Mouse (Mus musculus) hindbrain, embryonic 15.5 days (tissue): ENCODE data around the gene Cdc27. TPM values are rescaled to one million over a fixed set of nuclear protein-coding genes. Genes with fewer than 3 reads are reported as not detected.
"Not testable (repeated sequence)": the region's sequence is repeated elsewhere in the genome, so short reads cannot be mapped to it uniquely, and the experiment has no call there.

ENCODE experiments used
- ATAC-seq: fragments of 200-750 bp; cut with Nextera tagmentation; 2 replicates; pipeline ENCODE4 v1.8.0; 2017; ENCODE audit warnings: low read depth, moderate number of reproducible peaks, moderate TSS enrichment; ENCODE audit not compliant: low FRiP score
- H3K27ac ChIP-seq: fragments of 300-500 bp; sonication (generic); replicated peaks from 2 replicates; pipeline ENCODE4 v1.5.1; 2015; ENCODE audit warnings: mild to moderate bottlenecking, inconsistent platforms
- H3K27me3 ChIP-seq: fragments of 300-500 bp; sonication (generic); 2 replicates; pipeline ENCODE4 v1.6.1; 2015; ENCODE audit warnings: control low read depth, inconsistent platforms
- H3K36me3 ChIP-seq: fragments of 300-500 bp; sonication (generic); 2 replicates; pipeline ENCODE4 v1.6.1; 2015; ENCODE audit warnings: control low read depth, inconsistent platforms
- H3K4me1 ChIP-seq: fragments of 300-500 bp; sonication (generic); replicated peaks from 2 replicates; pipeline ENCODE4 v1.6.1; 2015; ENCODE audit warnings: control low read depth, inconsistent platforms
- H3K4me2 ChIP-seq: fragments of 300-500 bp; sonication (generic); 2 replicates; pipeline ENCODE4 v1.6.1; 2015; ENCODE audit warnings: moderate library complexity, mild to moderate bottlenecking, inconsistent platforms
- H3K4me3 ChIP-seq: fragments of 300-500 bp; sonication (generic); 2 replicates; pipeline ENCODE4 v1.5.1; 2015; ENCODE audit warnings: mild to moderate bottlenecking, inconsistent platforms
- H3K9ac ChIP-seq: fragments of 300-500 bp; sonication (generic); 2 replicates; pipeline ENCODE4 v1.6.1; 2015; ENCODE audit warnings: inconsistent platforms
- H3K9me3 ChIP-seq: fragments of 300-500 bp; sonication (generic); 2 replicates; pipeline ENCODE4 v1.6.1; 2016; ENCODE audit warnings: control low read depth, inconsistent platforms
- WGBS: fragments of 180-500 bp; shearing (Covaris S2); methylation state at CpG from one replicate; pipeline ENCODE4 v1.1.7; 2015; 5-methylcytosine and 5-hydroxymethylcytosine counted together
- polyA plus RNA-seq: library from polyadenylated mRNA; unstranded; fragments of >200 nt; fragmentation: Nextera tagmentation; extraction: Ambion mirVana; gene quantifications from 2 replicates; pipeline ENCODE4 v1.2.1, GENCODE M21; 2015

Cdc27 gene
- polyA plus RNA-seq, 1 experiment from 2014 or later, result 34.2 TPM

- WGBS, result 61% methylated on average over 18 of the region's 18 CpGs
Measured at GRCm38 (mm10) chr11:104581446-104582307, 31.3 kb upstream of the Cdc27 start.

DNA sequence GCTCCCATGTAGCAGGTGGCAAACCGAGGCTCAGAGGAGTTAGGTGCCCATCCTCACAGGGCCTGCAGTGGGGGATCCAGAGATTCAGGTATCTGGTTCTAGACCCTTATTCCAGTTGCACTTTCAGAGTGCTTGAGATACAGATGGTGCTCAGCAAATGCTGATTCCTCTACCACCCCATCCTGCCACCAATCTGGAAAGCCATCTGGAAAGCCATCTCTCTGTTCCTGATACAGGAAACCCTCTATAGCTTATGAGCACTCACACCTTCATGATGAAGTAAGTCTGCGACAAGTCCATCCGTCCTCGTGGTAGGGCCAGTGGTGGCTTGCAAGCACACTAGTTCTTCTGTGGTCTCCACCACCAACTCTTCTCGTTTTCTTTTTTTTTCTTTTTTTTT, 30.2 kb upstream of the Cdc27 start:
- WGBS, result 90% methylated on average over 5 of the region's 5 CpGs
- H3K4me1 ChIP-seq, result 0 out of 2 replicates have a peak, but pooled peaks cover 2% of the 10 kb centered on the region
- H3K4me2 ChIP-seq, result no peak overlapping the region
- no peaks in the 10 kb centered on the region for H3K9me3 ChIP-seq
- H3K27me3 ChIP-seq, result no peaks in the 10 kb centered on the region
- H3K4me3 ChIP-seq, result no peak overlapping the region
- H3K36me3 ChIP-seq, result no peaks in the 10 kb centered on the region
- no peak for ATAC-seq
- no peak overlapping the region for H3K9ac ChIP-seq
- H3K27ac ChIP-seq, result no peak overlapping the region

More at GRCm38 (mm10) chr11:104581446-104582307, 31.3 kb upstream of the Cdc27 start:
- Histone ChIP-seq H3K27ac (0 out of 2 replicates have a peak overlapping the region, but pooled peaks have one; percentile 1), H3K27me3 (no peaks in the 10 kb centered on the region), H3K4me1 (0 out of 2 replicates have a peak, but pooled peaks cover 2% of the 10 kb centered on the region), H3K4me2 (0 out of 2 replicates have a peak overlapping the region, but pooled peaks have one; percentile 11), H3K9ac (0 out of 2 replicates have a peak overlapping the region, but pooled peaks have one; percentile 11), H3K9me3 (no peaks in the 10 kb centered on the region), H3K4me3 (no peak overlapping the region), H3K36me3 (no peaks in the 10 kb centered on the region)
- ATAC-seq, result no peak

- 0 out of 2 replicates have a peak, but pooled peaks cover 2% of the 10 kb centered on the region for H3K4me1 ChIP-seq
- H3K9me3 ChIP-seq, result no peaks in the 10 kb centered on the region
- 64% methylated on average over 6 of the region's 6 CpGs for WGBS
- H3K36me3 ChIP-seq, result no peaks in the 10 kb centered on the region
- ATAC-seq, result no peak
- H3K4me2 ChIP-seq, result no peak overlapping the region
- no peak overlapping the region for H3K27ac ChIP-seq
- no peak overlapping the region for H3K9ac ChIP-seq
- no peak overlapping the region for H3K4me3 ChIP-seq
- no peaks in the 10 kb centered on the region for H3K27me3 ChIP-seq
Measured at GRCm38 (mm10) chr11:104580091-104580490, 29.7 kb upstream of the Cdc27 start.

- Histone ChIP-seq H3K36me3 (no peaks in the 10 kb centered on the region), H3K27me3 (no peaks in the 10 kb centered on the region), H3K4me1 (0 out of 2 replicates have a peak, but pooled peaks cover 2% of the 10 kb centered on the region), H3K4me3 (no peak overlapping the region), H3K4me2 (no peak overlapping the region), H3K9me3 (no peaks in the 10 kb centered on the region), H3K9ac (no peak overlapping the region), H3K27ac (no peak overlapping the region)
- ATAC-seq, result no peak
- 95% methylated on average over 8 of the region's 8 CpGs for WGBS
Measured at GRCm38 (mm10) chr11:104579575-104579974, 29.2 kb upstream of the Cdc27 start.

GRCm38 (mm10) chr11:104579084-104579483, 28.7 kb upstream of the Cdc27 start:
- 0 out of 2 replicates have a peak, but pooled peaks cover 2% of the 10 kb centered on the region for H3K4me1 ChIP-seq
- ATAC-seq, result no peak
- no peak overlapping the region for H3K4me3 ChIP-seq
- WGBS, result 96% methylated on average over 9 of the region's 9 CpGs
- no peak overlapping the region for H3K9ac ChIP-seq
- no peaks in the 10 kb centered on the region for H3K9me3 ChIP-seq
- H3K27me3 ChIP-seq, result no peaks in the 10 kb centered on the region
- H3K4me2 ChIP-seq, result no peak overlapping the region
- H3K36me3 ChIP-seq, result no peaks in the 10 kb centered on the region
- no peak overlapping the region for H3K27ac ChIP-seq

DNA sequence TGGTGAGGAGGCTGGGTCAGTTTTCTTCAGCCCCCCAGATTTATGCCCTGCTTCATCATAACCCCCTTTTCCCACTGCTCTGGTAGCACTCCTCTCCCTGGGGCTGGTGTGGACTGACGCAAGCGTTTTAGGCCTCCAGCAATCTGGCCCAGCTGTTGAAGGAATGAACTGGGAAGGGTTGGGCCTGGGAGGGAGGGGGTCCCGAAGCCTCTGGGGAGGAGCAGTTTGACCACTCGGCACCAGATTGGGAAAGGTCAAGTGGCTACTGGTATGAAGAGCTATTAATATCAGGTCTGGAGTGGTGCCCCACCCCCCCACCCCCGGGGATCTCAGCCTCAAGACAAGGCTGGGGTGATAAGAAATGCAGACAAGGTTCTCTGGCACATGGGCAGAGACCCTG, 27.7 kb upstream of the Cdc27 start:
- ATAC-seq, result no peak

GRCm38 (mm10) chr11:104576772-104577612, 26.6 kb upstream of the Cdc27 start:
- ATAC-seq, result no peak
- WGBS, result 55% methylated on average over 10 of the region's 10 CpGs
- H3K9me3 ChIP-seq, result no peaks in the 10 kb centered on the region
- H3K4me3 ChIP-seq, result no peak overlapping the region
- no peaks in the 10 kb centered on the region for H3K36me3 ChIP-seq
- peaks cover 5% of the 10 kb centered on the region; the same call in 1 of the 2 replicates for H3K27me3 ChIP-seq
- H3K4me1 ChIP-seq, result 0 out of 2 replicates have a peak, but pooled peaks cover 2% of the 10 kb centered on the region
- H3K9ac ChIP-seq, result no peak overlapping the region
- H3K27ac ChIP-seq, result no peak overlapping the region
- no peak overlapping the region for H3K4me2 ChIP-seq

More for the DNA sequence above, 27.7 kb upstream of the Cdc27 start:
- Histone ChIP-seq H3K9ac (no peak overlapping the region), H3K9me3 (no peaks in the 10 kb centered on the region), H3K4me1 (0 out of 2 replicates have a peak, but pooled peaks cover 2% of the 10 kb centered on the region), H3K27ac (no peak overlapping the region), H3K27me3 (no peaks in the 10 kb centered on the region), H3K4me2 (no peak overlapping the region), H3K4me3 (no peak overlapping the region), H3K36me3 (no peaks in the 10 kb centered on the region)
- 65% methylated on average over 5 of the region's 5 CpGs for WGBS

DNA sequence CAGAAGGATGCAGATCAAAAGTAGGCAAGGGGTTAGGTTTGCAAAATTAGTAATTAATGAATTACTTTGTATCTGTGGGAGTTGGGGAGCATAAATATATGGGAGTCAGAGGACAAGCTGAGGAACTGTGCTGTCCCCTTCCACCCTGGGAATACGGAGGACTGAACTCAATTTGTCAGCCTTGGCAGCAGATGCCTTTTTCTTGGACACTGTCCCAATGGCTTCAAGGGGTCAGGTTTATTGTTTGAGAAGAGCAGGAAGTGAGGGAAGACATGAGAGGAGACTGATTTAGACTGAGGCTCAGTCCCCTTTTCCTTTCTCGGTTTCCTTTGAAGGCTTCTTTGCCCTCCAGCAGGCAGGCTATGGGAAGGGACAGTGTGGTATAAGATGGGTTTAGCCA, 22.1 kb upstream of the Cdc27 start:
- Histone ChIP-seq H3K27ac (no peak overlapping the region), H3K36me3 (no peaks in the 10 kb centered on the region), H3K9me3 (no peaks in the 10 kb centered on the region), H3K4me3 (no peak overlapping the region), H3K27me3 (peaks cover 6% of the 10 kb centered on the region; the same call in 1 of the 2 replicates), H3K9ac (no peak overlapping the region), H3K4me1 (peaks cover 4% of the 10 kb centered on the region; the same call in 1 of the 2 replicates), H3K4me2 (no peak overlapping the region)
- no peak for ATAC-seq
- 60% methylated on average over 2 of the region's 2 CpGs for WGBS

GRCm38 (mm10) chr11:104572091-104572490, 21.7 kb upstream of the Cdc27 start:
- Histone ChIP-seq H3K4me1 (peaks cover 4% of the 10 kb centered on the region; the same call in 1 of the 2 replicates), H3K9me3 (no peaks in the 10 kb centered on the region), H3K4me3 (no peak overlapping the region), H3K36me3 (no peaks in the 10 kb centered on the region), H3K9ac (no peak overlapping the region), H3K4me2 (no peak overlapping the region), H3K27me3 (peaks cover 6% of the 10 kb centered on the region; the same call in 1 of the 2 replicates), H3K27ac (no peak overlapping the region)
- WGBS, result 49% methylated on average over 7 of the region's 7 CpGs
- ATAC-seq, result no peak

GRCm38 (mm10) chr11:104571373-104571772, 21.0 kb upstream of the Cdc27 start:
- H3K27ac ChIP-seq, H3K27me3 ChIP-seq, H3K9me3 ChIP-seq, H3K36me3 ChIP-seq, H3K4me1 ChIP-seq: not testable (repeated sequence)
- 0 out of 2 replicates have a peak, but pooled peaks have one; percentile 30 for ATAC-seq
- 4% methylated on average over 28 of the region's 28 CpGs for WGBS
- peak overlapping the region; percentile 40 for H3K4me3 ChIP-seq
- H3K4me2 ChIP-seq, result peak overlapping the region; percentile 67
- peak overlapping the region; percentile 26; the same call in 1 of the 2 replicates for H3K9ac ChIP-seq

GRCm38 (mm10) chr11:104570515-104570914, 20.1 kb upstream of the Cdc27 start:
- H3K27me3 ChIP-seq, H3K36me3 ChIP-seq, H3K4me2 ChIP-seq, H3K27ac ChIP-seq, H3K9me3 ChIP-seq, H3K4me1 ChIP-seq, H3K9ac ChIP-seq, H3K4me3 ChIP-seq, ATAC-seq: not testable (repeated sequence)
- 86% methylated on average over 8 of the region's 8 CpGs for WGBS
